Mouse (Mus musculus): ENCODE measurements at regions not wholly inside any gene's neighbourhood (a gene's known extent, or its start where the extent isn't known, plus 50 kb on each side); places are given as distances from the start of the nearest gene placed in this dataset.
A peak's percentile ranks its signal among the peaks of the same experiment; 100 is the strongest.

DNA sequence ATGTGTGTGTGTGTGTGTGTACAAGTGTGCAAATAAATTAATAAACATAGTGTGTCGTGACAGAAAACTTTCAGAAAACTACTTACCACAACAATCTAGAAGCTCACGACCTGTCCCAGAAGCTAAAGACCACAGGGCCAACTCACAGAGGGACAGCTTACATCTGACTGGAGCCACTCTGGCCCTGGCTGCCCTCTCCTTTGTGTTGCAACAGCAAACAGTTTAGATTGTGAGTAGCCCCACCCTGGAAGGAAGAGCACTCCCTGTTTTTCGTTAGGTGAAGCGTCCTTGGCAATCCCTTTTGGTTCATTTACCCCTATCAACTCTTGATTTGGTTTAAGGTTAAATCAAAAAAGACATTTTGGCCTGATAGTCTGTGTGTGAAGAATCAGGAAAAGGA is 63.2 kb downstream of the Cpn2 start:
- Histone ChIP-seq H3K4me2 (no peak overlapping the region), H3K36me3 (replicated peaks) (no peaks in the 10 kb centered on the region), H3K27ac (no peak overlapping the region), H3K4me1 (peaks cover 11% of the 10 kb centered on the region), H3K27me3 (replicated peaks) (peaks cover 23% of the 10 kb centered on the region), H3K9me3 (no peaks in the 10 kb centered on the region), H3K9ac (no peak overlapping the region), H3K4me3 (no peak overlapping the region)
- WGBS: 42% methylated on average over 4 of the region's 4 CpGs
- ATAC-seq (replicated peaks): no peak

DNA sequence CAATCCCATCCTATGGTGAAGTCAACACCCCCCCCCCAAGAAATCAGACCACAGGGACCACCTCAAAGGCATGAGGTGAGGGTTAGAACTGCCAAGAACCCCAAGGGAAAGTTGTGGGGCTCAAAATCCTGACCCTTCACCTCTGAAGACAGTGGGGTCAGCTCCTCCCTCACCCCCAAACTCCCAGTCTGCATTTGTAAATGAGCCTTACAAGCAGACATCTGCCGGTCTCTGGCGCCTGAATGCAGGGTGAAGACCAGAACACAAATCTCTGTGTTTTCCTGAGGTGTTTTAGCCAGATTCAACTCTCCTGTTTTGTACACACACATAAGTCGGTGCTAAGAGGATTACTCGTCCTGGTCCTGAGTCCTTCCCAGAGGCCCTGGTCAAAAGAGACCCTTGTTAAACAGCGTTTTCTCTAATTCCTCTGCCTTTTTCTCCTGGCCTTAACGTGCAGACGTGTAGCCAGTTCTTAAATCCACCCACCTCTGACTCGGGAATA is 61.9 kb downstream of the Cpn2 start:
- Histone ChIP-seq H3K9ac (no peak overlapping the region), H3K9me3 (no peaks in the 10 kb centered on the region), H3K27me3 (replicated peaks) (peaks cover 23% of the 10 kb centered on the region), H3K4me1 (peaks cover 11% of the 10 kb centered on the region), H3K27ac (no peak overlapping the region), H3K4me3 (no peak overlapping the region), H3K4me2 (peak overlapping the region; percentile 27; the same call in 1 of the 2 replicates), H3K36me3 (replicated peaks) (no peaks in the 10 kb centered on the region)
- ATAC-seq (replicated peaks): no peak; the same call in 1 of the 2 replicates
- 5% methylated on average over 8 of the region's 8 CpGs for WGBS

DNA sequence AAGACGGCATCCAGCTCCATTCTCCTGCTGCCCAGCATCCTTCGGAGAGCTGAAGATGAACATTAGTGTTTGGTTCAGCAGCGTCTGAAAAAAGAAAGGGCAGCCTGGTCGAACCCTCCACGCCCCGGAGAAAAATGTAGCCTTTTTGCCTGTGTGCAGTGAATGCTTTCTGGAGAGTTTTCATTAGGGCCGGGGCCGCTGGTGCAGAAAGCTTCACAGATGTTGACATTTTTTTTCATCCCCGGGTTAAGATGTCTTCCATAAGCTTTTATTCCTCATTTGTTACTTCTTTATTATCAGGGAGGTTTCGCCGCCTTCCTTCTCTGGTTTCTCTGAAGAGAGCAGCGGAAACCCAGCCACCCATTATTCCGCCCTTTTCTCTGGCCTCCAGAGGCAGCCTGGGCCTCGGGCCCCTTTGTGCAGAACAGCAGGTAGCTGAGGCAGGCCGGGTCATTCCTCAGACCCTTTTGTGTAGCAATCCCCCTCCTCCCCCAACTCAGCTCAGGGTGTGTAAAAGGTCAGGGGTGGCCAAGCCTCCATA is 61.4 kb downstream of the Cpn2 start:
- no peak; the same call in 1 of the 2 replicates for ATAC-seq (replicated peaks)
- no peaks in the 10 kb centered on the region for H3K36me3 ChIP-seq (replicated peaks)
- no peak overlapping the region for H3K9ac ChIP-seq
- H3K4me3 ChIP-seq: no peak overlapping the region
- peak overlapping the region; percentile 27; the same call in 1 of the 2 replicates for H3K4me2 ChIP-seq
- no peak overlapping the region for H3K27ac ChIP-seq
- WGBS: 8% methylated on average over 15 of the region's 15 CpGs
- H3K4me1 ChIP-seq: peaks cover 11% of the 10 kb centered on the region
- H3K27me3 ChIP-seq (replicated peaks): peaks cover 20% of the 10 kb centered on the region
- H3K9me3 ChIP-seq: no peaks in the 10 kb centered on the region
